Mouse (Mus musculus): ENCODE results near the gene Eef1akmt3. TPM values are rescaled to one million over a fixed set of nuclear protein-coding genes. Genes with fewer than 3 reads are reported as not detected.
A peak's percentile ranks its signal among the peaks of the same experiment; 100 is the strongest.

Gene Eef1akmt3
- polyA plus RNA-seq, 1 experiment from 2014 or later = 0.13 TPM

GRCm38 (mm10) chr10:126985127-126985526 is 56.2 kb downstream of the Eef1akmt3 start:
- Histone ChIP-seq H3K9me3 (ENCODE audit: control insufficient read depth, low read length) (no peaks in the 10 kb centered on the region), H3K36me3 (replicated peaks; ENCODE audit: control insufficient read depth, insufficient read depth) (no peaks in the 10 kb centered on the region), H3K4me1 (replicated peaks; ENCODE audit: control insufficient read depth, insufficient read depth, low read length) (peaks cover 81% of the 10 kb centered on the region), H3K27ac (no peak overlapping the region), H3K4me2 (replicated peaks) (no peak overlapping the region), H3K4me3 (replicated peaks; ENCODE audit: low read length) (no peak overlapping the region), H3K27me3 (ENCODE audit: control insufficient read depth, insufficient read depth, low read length) (no peaks in the 10 kb centered on the region), H3K9ac (0 out of 2 replicates have a peak overlapping the region, but pooled peaks have one; percentile 4)
- DNase-seq (ENCODE audit: low spot score) (no peak), ATAC-seq (ENCODE audit: low FRiP score) (no peak)
- 75% methylated on average over 4 of the region's 4 CpGs for WGBS

GRCm38 (mm10) chr10:126984189-126985004 is 56.9 kb downstream of the Eef1akmt3 start:
- 0 out of 2 replicates have a peak overlapping the region, but pooled peaks have one; percentile 46 for H3K27ac ChIP-seq
- H3K4me1 ChIP-seq (replicated peaks; ENCODE audit: control insufficient read depth, insufficient read depth, low read length) = peaks cover 81% of the 10 kb centered on the region
- H3K27me3 ChIP-seq (ENCODE audit: control insufficient read depth, insufficient read depth, low read length) = no peaks in the 10 kb centered on the region
- peak overlapping the region; percentile 4; the same call in 1 of the 2 replicates for H3K9ac ChIP-seq
- no peaks in the 10 kb centered on the region for H3K36me3 ChIP-seq (replicated peaks; ENCODE audit: control insufficient read depth, insufficient read depth)
- ATAC-seq (ENCODE audit: low FRiP score) = no peak
- WGBS = 26% methylated on average over 5 of the region's 5 CpGs
- H3K4me3 ChIP-seq (replicated peaks; ENCODE audit: low read length) = no peak overlapping the region; the same call in 1 of the 2 replicates
- DNase-seq (ENCODE audit: low spot score) = no peak
- no peaks in the 10 kb centered on the region for H3K9me3 ChIP-seq (ENCODE audit: control insufficient read depth, low read length)
- H3K4me2 ChIP-seq (replicated peaks) = peak overlapping the region; percentile 76

- peak overlapping the region; percentile 4; the same call in 1 of the 2 replicates for H3K9ac ChIP-seq
- WGBS = 65% methylated on average over 14 of the region's 14 CpGs
- no peaks in the 10 kb centered on the region for H3K9me3 ChIP-seq (ENCODE audit: control insufficient read depth, low read length)
- no peak for DNase-seq (ENCODE audit: low spot score)
- peaks cover 76% of the 10 kb centered on the region for H3K4me1 ChIP-seq (replicated peaks; ENCODE audit: control insufficient read depth, insufficient read depth, low read length)
- no peak overlapping the region for H3K27ac ChIP-seq
- H3K4me3 ChIP-seq (replicated peaks; ENCODE audit: low read length) = no peak overlapping the region
- H3K27me3 ChIP-seq (ENCODE audit: control insufficient read depth, insufficient read depth, low read length) = no peaks in the 10 kb centered on the region
- ATAC-seq (ENCODE audit: low FRiP score) = no peak
- H3K36me3 ChIP-seq (replicated peaks; ENCODE audit: control insufficient read depth, insufficient read depth) = no peaks in the 10 kb centered on the region
- peak overlapping the region; percentile 76 for H3K4me2 ChIP-seq (replicated peaks)
These were observed 58.1 kb downstream of the Eef1akmt3 start for GRCm38 (mm10) chr10:126983193-126983725.

GRCm38 (mm10) chr10:126981746-126982145 is 59.6 kb downstream of the Eef1akmt3 start:
- Histone ChIP-seq H3K9ac (peak overlapping the region; percentile 93; the same call in 1 of the 2 replicates), H3K27me3 (ENCODE audit: control insufficient read depth, insufficient read depth, low read length) (no peaks in the 10 kb centered on the region), H3K4me3 (replicated peaks; ENCODE audit: low read length) (no peak overlapping the region), H3K27ac (no peak overlapping the region), H3K4me1 (replicated peaks; ENCODE audit: control insufficient read depth, insufficient read depth, low read length) (peaks cover 62% of the 10 kb centered on the region), H3K36me3 (replicated peaks; ENCODE audit: control insufficient read depth, insufficient read depth) (no peaks in the 10 kb centered on the region), H3K9me3 (ENCODE audit: control insufficient read depth, low read length) (no peaks in the 10 kb centered on the region), H3K4me2 (replicated peaks) (peak overlapping the region; percentile 76)
- ATAC-seq (ENCODE audit: low FRiP score) (no peak), DNase-seq (ENCODE audit: low spot score) (no peak)
- 74% methylated on average over 3 of the region's 3 CpGs for WGBS

MicroRNAs within 50 kb of the gene (microRNA counts, 519-probe panel; counts per million panel counts)
- microRNA mmu-miR-26a (4,182 counts per million, percentile 33 among the panel's probes with 10 or more counts), microRNA mmu-miR-546 (not detected)

Small RNAs within 50 kb of the gene (microRNA-seq; reads per million reads assigned to microRNA genes)
- 29.5 reads per million, percentile 38 among the genes with 10 or more reads in this experiment for gene Mir26a-2
- gene Mir546 = not detected

Other genes with a start within 250 kb of the Eef1akmt3 start
- gene Atp23, start 140.2 kb downstream of the Eef1akmt3 start, polyA plus RNA-seq (2014; fragmentation: Nextera tagmentation; extraction: Ambion mirVana) = 15.9 and 16.5 TPM in 2 replicates
- 22.9 and 25.0 TPM in 2 replicates for gene Ctdsp2, start 62.8 kb downstream of the Eef1akmt3 start, polyA plus RNA-seq (2014; fragmentation: Nextera tagmentation; extraction: Ambion mirVana)
- gene Avil, start 40.8 kb downstream of the Eef1akmt3 start, polyA plus RNA-seq (2014; fragmentation: Nextera tagmentation; extraction: Ambion mirVana) = 0.60 and 2.5 TPM in 2 replicates
- 59.1 and 65.0 TPM in 2 replicates for gene Tsfm, start 10.7 kb downstream of the Eef1akmt3 start, polyA plus RNA-seq (2014; fragmentation: Nextera tagmentation; extraction: Ambion mirVana)
- gene Mettl1, start 99 bp downstream of the Eef1akmt3 start, polyA plus RNA-seq (2014; fragmentation: Nextera tagmentation; extraction: Ambion mirVana) = 19.5 and 22.1 TPM in 2 replicates
- gene Cyp27b1, start 6.7 kb upstream of the Eef1akmt3 start, polyA plus RNA-seq (2014; fragmentation: Nextera tagmentation; extraction: Ambion mirVana) = 0.08 TPM in 1 of 2 replicates, not detected in the other
- gene March9, start 18.7 kb upstream of the Eef1akmt3 start, polyA plus RNA-seq (2014; fragmentation: Nextera tagmentation; extraction: Ambion mirVana) = 12.0 and 12.9 TPM in 2 replicates
- 764 and 784 TPM in 2 replicates for gene Cdk4, start 22.0 kb upstream of the Eef1akmt3 start, polyA plus RNA-seq (2014; fragmentation: Nextera tagmentation; extraction: Ambion mirVana)
- gene Tspan31, start 28.8 kb upstream of the Eef1akmt3 start, polyA plus RNA-seq (2014; fragmentation: Nextera tagmentation; extraction: Ambion mirVana) = 54.4 and 83.3 TPM in 2 replicates
- 6.7 and 8.2 TPM in 2 replicates for gene Agap2, start 33.8 kb upstream of the Eef1akmt3 start, polyA plus RNA-seq (2014; fragmentation: Nextera tagmentation; extraction: Ambion mirVana)
- gene Os9, start 79.6 kb upstream of the Eef1akmt3 start, polyA plus RNA-seq (2014; fragmentation: Nextera tagmentation; extraction: Ambion mirVana) = 78.1 and 83.0 TPM in 2 replicates
- gene B4galnt1, start 123.7 kb upstream of the Eef1akmt3 start, polyA plus RNA-seq (2014; fragmentation: Nextera tagmentation; extraction: Ambion mirVana) = 73.7 and 79.1 TPM in 2 replicates
- gene Slc26a10, start 139.1 kb upstream of the Eef1akmt3 start, polyA plus RNA-seq (2014; fragmentation: Nextera tagmentation; extraction: Ambion mirVana) = 0.94 and 0.99 TPM in 2 replicates
- 23.5 and 25.5 TPM in 2 replicates for gene Arhgef25, start 148.6 kb upstream of the Eef1akmt3 start, polyA plus RNA-seq (2014; fragmentation: Nextera tagmentation; extraction: Ambion mirVana)
- 223 and 231 TPM in 2 replicates for gene Dtx3, start 154.2 kb upstream of the Eef1akmt3 start, polyA plus RNA-seq (2014; fragmentation: Nextera tagmentation; extraction: Ambion mirVana)
- 16.8 and 17.1 TPM in 2 replicates for gene Pip4k2c, start 170.1 kb upstream of the Eef1akmt3 start, polyA plus RNA-seq (2014; fragmentation: Nextera tagmentation; extraction: Ambion mirVana)
- gene Kif5a, start 221.8 kb upstream of the Eef1akmt3 start, polyA plus RNA-seq (2014; fragmentation: Nextera tagmentation; extraction: Ambion mirVana) = 118 and 129 TPM in 2 replicates
- 281 and 296 TPM in 2 replicates for gene Dctn2, start 224.9 kb upstream of the Eef1akmt3 start, polyA plus RNA-seq (2014; fragmentation: Nextera tagmentation; extraction: Ambion mirVana)
- 16.2 and 20.0 TPM in 2 replicates for gene Mbd6, start 247.5 kb upstream of the Eef1akmt3 start, polyA plus RNA-seq (2014; fragmentation: Nextera tagmentation; extraction: Ambion mirVana)

Measured in hindbrain, embryonic 14.5 days (tissue).